33 mouse cellular contexts compared by ENCODE assay signal in the genomic region with DNA sequence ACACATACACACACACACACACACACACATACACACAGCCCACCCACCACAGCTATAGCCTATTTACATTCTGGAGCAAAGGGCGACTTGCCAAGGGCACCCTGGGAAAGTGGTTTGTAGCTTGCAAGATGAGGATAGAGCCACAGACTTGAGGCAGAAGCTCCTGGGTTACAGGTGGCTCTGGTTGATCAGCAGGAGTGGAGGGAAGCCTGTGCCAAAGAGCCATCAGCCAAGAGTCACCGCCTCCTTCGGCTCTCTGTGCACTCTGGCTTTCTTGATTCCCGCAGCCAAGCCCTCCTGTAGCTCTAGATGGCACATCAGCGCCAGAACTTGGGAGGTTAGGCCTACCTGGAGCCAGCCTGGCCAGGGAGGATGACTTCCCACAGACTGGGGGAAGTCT. TPM values are rescaled to one million over a fixed set of nuclear protein-coding genes. Genes with fewer than 3 reads are reported as not detected.
A peak's percentile ranks its signal among the peaks of the same experiment; 100 is the strongest.
DNase-seq lines count a peak whose midpoint lies in the region; ATAC-seq lines count a peak whose summit lies in the region.
"Had no signal": no experiment of that assay in that cellular context is flagged by ENCODE, and none has a peak within 500 bp of the region (broad histone marks: within the 10 kb centered on the region; RNA-seq: fewer than 3 reads in every experiment).

No protein-coding gene starts in this region.

- H3K4me1 ChIP-seq in forebrain, embryonic 10.5 days = peaks cover 40% of the 10 kb centered on the region
- peaks cover 21% of the 10 kb centered on the region for H3K4me1 ChIP-seq in forebrain, embryonic 16.5 days (replicated peaks; ENCODE audit: control insufficient read depth, insufficient read depth, low read length)
- peaks cover 26% of the 10 kb centered on the region for H3K4me1 ChIP-seq in midbrain, embryonic 12.5 days
- H3K4me1 ChIP-seq in midbrain, embryonic 15.5 days = peaks cover 27% of the 10 kb centered on the region

- peak overlapping the region; percentile 62; the same call in 1 of the 2 replicates for H3K4me3 ChIP-seq in forebrain, embryonic 10.5 days
- H3K4me3 ChIP-seq in forebrain, embryonic 16.5 days (replicated peaks; ENCODE audit: low read length) = no peak overlapping the region
- no peak overlapping the region for H3K4me3 ChIP-seq in midbrain, embryonic 12.5 days
- H3K4me3 ChIP-seq in midbrain, embryonic 15.5 days = no peak overlapping the region
- H3K4me3 ChIP-seq: left cerebral cortex, adult 2 months; liver, embryonic 15.5 days; stomach, embryonic 15.5 days had no signal

- no peak overlapping the region for H3K9ac ChIP-seq in forebrain, embryonic 16.5 days (replicated peaks; ENCODE audit: low read depth, low read length)
- H3K9ac ChIP-seq in midbrain, embryonic 12.5 days (replicated peaks) = no peak overlapping the region
- H3K9ac ChIP-seq in midbrain, embryonic 15.5 days = no peak overlapping the region
- H3K9ac ChIP-seq: kidney, embryonic 15.5 days; liver, embryonic 15.5 days; lung, embryonic 14.5 days; stomach, embryonic 15.5 days had no signal

- no peak overlapping the region for H3K4me2 ChIP-seq in forebrain, embryonic 16.5 days (ENCODE audit: low read length)
- peak overlapping the region; percentile 100; the same call in 1 of the 2 replicates for H3K4me2 ChIP-seq in midbrain, embryonic 12.5 days (replicated peaks)
- H3K4me2 ChIP-seq in midbrain, embryonic 15.5 days = no peak overlapping the region
- H3K4me2 ChIP-seq: liver, embryonic 15.5 days; stomach, embryonic 15.5 days had no signal

- H3K27me3 ChIP-seq in forebrain, embryonic 10.5 days (ENCODE audit: poor library complexity, severe bottlenecking) = peaks cover 58% of the 10 kb centered on the region
- H3K27me3 ChIP-seq in forebrain, embryonic 16.5 days (replicated peaks; ENCODE audit: control insufficient read depth, insufficient read depth, low read length) = peaks cover 19% of the 10 kb centered on the region
- peaks cover 65% of the 10 kb centered on the region for H3K27me3 ChIP-seq in midbrain, embryonic 12.5 days
- peaks cover 28% of the 10 kb centered on the region for H3K27me3 ChIP-seq in midbrain, embryonic 15.5 days (replicated peaks)

- 28% methylated on average over 5 of the region's 5 CpGs for WGBS in forebrain, embryonic 10.5 days
- WGBS in forebrain, embryonic 16.5 days = 25% methylated on average over 5 of the region's 5 CpGs
- 30% methylated on average over 5 of the region's 5 CpGs for WGBS in midbrain, embryonic 12.5 days
- WGBS in midbrain, embryonic 15.5 days = 39% methylated on average over 5 of the region's 5 CpGs

- no peak overlapping the region for H3K27ac ChIP-seq in forebrain, embryonic 10.5 days
- no peak overlapping the region for H3K27ac ChIP-seq in forebrain, embryonic 16.5 days (ENCODE audit: low read length)
- no peak overlapping the region for H3K27ac ChIP-seq in midbrain, embryonic 12.5 days (replicated peaks)
- H3K27ac ChIP-seq in midbrain, embryonic 15.5 days = no peak overlapping the region
- H3K27ac ChIP-seq: hindbrain, embryonic 14.5 days; kidney, embryonic 15.5 days; layer of hippocampus, adult 2 months; left cerebral cortex, adult 2 months; liver, embryonic 15.5 days; neural tube, embryonic 15.5 days; stomach, embryonic 15.5 days had no signal

- no peak for DNase-seq in forebrain, embryonic 10.5 days (ENCODE audit: extremely low spot score, low spot score)
- peak; percentile 21 for DNase-seq in brain, adult 2 months (ENCODE audit: low read depth, low spot score)
- DNase-seq: adrenal gland, postnatal 25 days; B cell, adult 2 months; cerebellum, postnatal 36 days; gastrocnemius, postnatal 25 days; heart, adult 11 months; heart, postnatal 4 days; kidney, adult 18-20 months; kidney, postnatal 36 days; lung, embryonic 14.5 days; lung, postnatal 14 days; right cerebral cortex, postnatal 14 days had no signal

- H3K9me3 ChIP-seq in forebrain, embryonic 10.5 days = no peaks in the 10 kb centered on the region
- no peaks in the 10 kb centered on the region for H3K9me3 ChIP-seq in forebrain, embryonic 16.5 days (ENCODE audit: control insufficient read depth, low read length)
- no peaks in the 10 kb centered on the region for H3K9me3 ChIP-seq in midbrain, embryonic 12.5 days
- no peaks in the 10 kb centered on the region for H3K9me3 ChIP-seq in midbrain, embryonic 15.5 days
- H3K9me3 ChIP-seq: kidney, embryonic 15.5 days; liver, embryonic 15.5 days; neural tube, embryonic 15.5 days; stomach, embryonic 15.5 days had no signal

- no peaks in the 10 kb centered on the region for H3K36me3 ChIP-seq in forebrain, embryonic 10.5 days (replicated peaks)
- no peaks in the 10 kb centered on the region for H3K36me3 ChIP-seq in forebrain, embryonic 16.5 days (ENCODE audit: control insufficient read depth, insufficient read depth)
- no peaks in the 10 kb centered on the region for H3K36me3 ChIP-seq in midbrain, embryonic 12.5 days
- H3K36me3 ChIP-seq in midbrain, embryonic 15.5 days (replicated peaks) = no peaks in the 10 kb centered on the region
- H3K36me3 ChIP-seq: kidney, embryonic 15.5 days; liver, embryonic 15.5 days; neural tube, embryonic 15.5 days; stomach, embryonic 15.5 days had no signal

- ATAC-seq in forebrain, embryonic 16.5 days = no peak
- no peak for ATAC-seq in midbrain, embryonic 12.5 days (ENCODE audit: low FRiP score, low read depth)
- no peak for ATAC-seq in midbrain, embryonic 15.5 days (replicated peaks)
- no peak for ATAC-seq in activated CD4-positive, CD25-positive, alpha-beta regulatory T cell, adult 4 months
- ATAC-seq: forebrain, embryonic 14.5 days; inflammation-experienced regulatory T-cells, adult 6 months had no signal

RNA-seq across cellular contexts. Expression of a gene that starts 2.5 kb away (rescaled TPM):
- not detected in 2 replicates for polyA plus RNA-seq in forebrain, embryonic 10.5 days (2016; fragmentation: Nextera tagmentation; extraction: Ambion mirVana)
- polyA plus RNA-seq in forebrain, embryonic 16.5 days (2015; fragmentation: Nextera tagmentation; extraction: Ambion mirVana) = 0.25 and 0.32 TPM in 2 replicates
- 0.04 and 0.08 TPM in 2 replicates for polyA plus RNA-seq in midbrain, embryonic 12.5 days (2016; fragmentation: Nextera tagmentation; extraction: Ambion mirVana)
- 0.49 and 0.95 TPM in 2 replicates for polyA plus RNA-seq in midbrain, embryonic 15.5 days (2015; fragmentation: Nextera tagmentation; extraction: Ambion mirVana)
- not detected for polyA plus RNA-seq in activated CD4-positive, CD25-positive, alpha-beta regulatory T cell, adult 4 months (2017; shearing (Covaris generic))
- polyA plus RNA-seq: heart, embryonic 11.5 days; heart, embryonic 16.5 days; inflammation-experienced regulatory T-cells, adult 6 months; kidney, embryonic 15.5 days; liver, embryonic 15.5 days; lung, embryonic 14.5 days had no signal

RNA-seq across cellular contexts. Expression of a gene that starts 24.2 kb away (rescaled TPM):
- polyA plus RNA-seq in forebrain, embryonic 10.5 days (2016; fragmentation: Nextera tagmentation; extraction: Ambion mirVana) = not detected in 2 replicates
- not detected in 2 replicates for polyA plus RNA-seq in forebrain, embryonic 16.5 days (2015; fragmentation: Nextera tagmentation; extraction: Ambion mirVana)
- polyA plus RNA-seq in midbrain, embryonic 12.5 days (2016; fragmentation: Nextera tagmentation; extraction: Ambion mirVana) = not detected in 2 replicates
- not detected in 2 replicates for polyA plus RNA-seq in midbrain, embryonic 15.5 days (2015; fragmentation: Nextera tagmentation; extraction: Ambion mirVana)
- not detected for polyA plus RNA-seq in activated CD4-positive, CD25-positive, alpha-beta regulatory T cell, adult 4 months (2017; shearing (Covaris generic))
- polyA plus RNA-seq: brain, embryonic 14.5 days; embryonic facial prominence, embryonic 11.5 days; forebrain, embryonic 14.5 days; heart, embryonic 11.5 days; heart, embryonic 16.5 days; hindbrain, embryonic 14.5 days; inflammation-experienced regulatory T-cells, adult 6 months; kidney, embryonic 15.5 days; liver, adult 2 months; liver, embryonic 15.5 days; lung, embryonic 14.5 days; small intestine, adult 2 months; stomach, embryonic 15.5 days had no signal

RNA-seq across cellular contexts. Expression of a gene that starts 26.4 kb away (rescaled TPM):
- 9.5 and 12.4 TPM in 2 replicates for polyA plus RNA-seq in forebrain, embryonic 10.5 days (2016; fragmentation: Nextera tagmentation; extraction: Ambion mirVana)
- 12.3 and 16.0 TPM in 2 replicates for polyA plus RNA-seq in forebrain, embryonic 16.5 days (2015; fragmentation: Nextera tagmentation; extraction: Ambion mirVana)
- polyA plus RNA-seq in midbrain, embryonic 12.5 days (2016; fragmentation: Nextera tagmentation; extraction: Ambion mirVana) = 22.8 and 23.3 TPM in 2 replicates
- polyA plus RNA-seq in midbrain, embryonic 15.5 days (2015; fragmentation: Nextera tagmentation; extraction: Ambion mirVana) = 27.9 and 30.1 TPM in 2 replicates
- polyA plus RNA-seq in activated CD4-positive, CD25-positive, alpha-beta regulatory T cell, adult 4 months (2017; shearing (Covaris generic)) = not detected
- polyA plus RNA-seq: inflammation-experienced regulatory T-cells, adult 6 months had no signal

RNA-seq across cellular contexts. Expression of a gene that starts 34.2 kb away (rescaled TPM):
- polyA plus RNA-seq in forebrain, embryonic 10.5 days (2016; fragmentation: Nextera tagmentation; extraction: Ambion mirVana) = not detected in 2 replicates
- polyA plus RNA-seq in forebrain, embryonic 16.5 days (2015; fragmentation: Nextera tagmentation; extraction: Ambion mirVana) = 0.28 TPM in 1 of 2 replicates, not detected in the other
- polyA plus RNA-seq in midbrain, embryonic 12.5 days (2016; fragmentation: Nextera tagmentation; extraction: Ambion mirVana) = not detected in 2 replicates
- polyA plus RNA-seq in midbrain, embryonic 15.5 days (2015; fragmentation: Nextera tagmentation; extraction: Ambion mirVana) = 0.41 and 0.44 TPM in 2 replicates
- polyA plus RNA-seq in activated CD4-positive, CD25-positive, alpha-beta regulatory T cell, adult 4 months (2017; shearing (Covaris generic)) = not detected
- polyA plus RNA-seq: embryonic facial prominence, embryonic 11.5 days; heart, embryonic 11.5 days; heart, embryonic 16.5 days; inflammation-experienced regulatory T-cells, adult 6 months; kidney, embryonic 15.5 days; liver, adult 2 months; liver, embryonic 15.5 days; lung, embryonic 14.5 days; small intestine, adult 2 months; stomach, embryonic 15.5 days had no signal

RNA-seq across cellular contexts. Expression of a gene that starts 53.1 kb away (rescaled TPM):
- 0.90 and 1.5 TPM in 2 replicates for polyA plus RNA-seq in forebrain, embryonic 10.5 days (2016; fragmentation: Nextera tagmentation; extraction: Ambion mirVana)
- 0.57 and 1.0 TPM in 2 replicates for polyA plus RNA-seq in forebrain, embryonic 16.5 days (2015; fragmentation: Nextera tagmentation; extraction: Ambion mirVana)
- 0.60 and 1.7 TPM in 2 replicates for polyA plus RNA-seq in midbrain, embryonic 12.5 days (2016; fragmentation: Nextera tagmentation; extraction: Ambion mirVana)
- 0.79 and 1.1 TPM in 2 replicates for polyA plus RNA-seq in midbrain, embryonic 15.5 days (2015; fragmentation: Nextera tagmentation; extraction: Ambion mirVana)
- under 1 TPM in 1 of 2 experiments, not detected in 1; 0.60 TPM for polyA plus RNA-seq in activated CD4-positive, CD25-positive, alpha-beta regulatory T cell, adult 4 months (2017; shearing (Covaris generic))
- polyA plus RNA-seq: frontal cortex, adult 2 months; inflammation-experienced regulatory T-cells, adult 6 months; liver, adult 2 months had no signal

Comparison
In these comparisons a context has a peak if more than half of its experiments do, and no peak if none do; other contexts are left out.
1. RNA of a gene that starts 26.4 kb away (polyA plus RNA-seq): 27.9 to 30.1 TPM in midbrain, embryonic 15.5 days, 22.8 to 23.3 TPM in midbrain, embryonic 12.5 days, 12.3 to 16.0 TPM in forebrain, embryonic 16.5 days and 9.5 to 12.4 TPM in forebrain, embryonic 10.5 days; not detected in activated CD4-positive, CD25-positive, alpha-beta regulatory T cell, adult 4 months; every median in the first group is over 10 times any median in the second.